Mouse (Mus musculus) embryonic fibroblast, embryonic 13.5 days (primary cell): ENCODE measurements around the gene Gmeb2. TPM values are rescaled to one million over a fixed set of nuclear protein-coding genes. Genes with fewer than 3 reads are reported as not detected.
A peak's percentile ranks its signal among the peaks of the same experiment; 100 is the strongest.

Experiments used
- H3K27ac ChIP-seq: 2 replicates; pipeline ENCODE4 v1.5.1; 2012; ENCODE audit warnings: low read length, control low read depth, inconsistent platforms; ENCODE audit not compliant: insufficient read depth
- H3K4me1 ChIP-seq: 2 replicates; pipeline ENCODE4 v1.6.1; 2011; ENCODE audit warnings: low read length; ENCODE audit not compliant: control insufficient read depth, insufficient read depth
- H3K4me3 ChIP-seq: 2 replicates; pipeline ENCODE4 v1.5.1; 2011; ENCODE audit warnings: mild to moderate bottlenecking, control low read depth, low read length; ENCODE audit not compliant: insufficient read depth
- CTCF ChIP-seq: IDR thresholded peaks from 2 replicates; pipeline ENCODE4 v1.5.1; 2011; ENCODE audit warnings: mild to moderate bottlenecking, control low read depth, low read length, moderate library complexity, borderline replicate concordance; ENCODE audit not compliant: insufficient read depth
- POLR2A ChIP-seq: IDR thresholded peaks from 2 replicates; pipeline ENCODE4 v1.6.1; 2011; ENCODE audit warnings: low read depth, mild to moderate bottlenecking, control low read depth, low read length, moderate library complexity
- polyA plus RNA-seq: library from polyadenylated mRNA; stranded (reverse); fragments of >200 nt; gene quantifications from 2 replicates; pipeline ENCODE4 v1.2.4, GENCODE M21; 2011; ENCODE audit warnings: low read depth; ENCODE audit not compliant: missing spikeins, insufficient read length

The Gmeb2 gene
- polyA plus RNA-seq, 1 experiment = 23.6 TPM

DNA sequence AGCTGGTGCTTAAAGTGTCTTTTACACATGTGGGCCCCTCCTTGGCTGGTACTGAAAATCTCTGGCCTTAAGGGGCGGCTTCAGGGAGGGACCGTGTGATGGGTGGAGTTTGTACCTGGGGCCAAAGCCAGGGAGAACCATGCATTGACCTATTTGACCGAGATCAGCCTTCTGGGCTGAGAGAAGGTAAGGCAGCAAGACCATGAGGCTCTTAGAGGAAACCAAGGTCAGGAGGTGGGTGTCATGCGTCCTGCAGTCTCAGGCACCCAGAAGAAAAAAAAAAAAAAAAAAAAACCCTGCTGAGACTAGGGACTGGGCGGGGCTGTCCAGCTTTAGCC, 25.1 kb upstream of the Gmeb2 start:
- Histone ChIP-seq H3K4me3 (no peak overlapping the region), H3K4me1 (no peaks in the 10 kb centered on the region), H3K27ac (no peak overlapping the region)
- TF ChIP-seq POLR2A (no peak), CTCF (no peak)

GRCm38 (mm10) chr2:181312435-181312834, 24.6 kb upstream of the Gmeb2 start:
- Histone ChIP-seq H3K27ac (no peak overlapping the region), H3K4me1 (no peaks in the 10 kb centered on the region), H3K4me3 (no peak overlapping the region)
- TF ChIP-seq CTCF (no peak), POLR2A (no peak)

GRCm38 (mm10) chr2:181307144-181307804, 19.4 kb upstream of the Gmeb2 start:
- H3K4me3 ChIP-seq = no peak overlapping the region

GRCm38 (mm10) chr2:181304944-181305343, 17.1 kb upstream of the Gmeb2 start:
- H3K4me3 ChIP-seq = no peak overlapping the region
- peaks cover 4% of the 10 kb centered on the region; the same call in 1 of the 2 replicates for H3K4me1 ChIP-seq
- TF ChIP-seq CTCF = no peak
- no peak for TF ChIP-seq POLR2A
- H3K27ac ChIP-seq = no peak overlapping the region

More at GRCm38 (mm10) chr2:181307144-181307804, 19.4 kb upstream of the Gmeb2 start:
- H3K4me1 ChIP-seq = peaks cover 4% of the 10 kb centered on the region; the same call in 1 of the 2 replicates
- H3K27ac ChIP-seq = no peak overlapping the region
- TF ChIP-seq POLR2A = no peak
- TF ChIP-seq CTCF = 0 out of 2 replicates have a peak, but pooled peaks have one; percentile 28

- TF ChIP-seq POLR2A = no peak
- TF ChIP-seq CTCF = no peak
- peaks cover 4% of the 10 kb centered on the region; the same call in 1 of the 2 replicates for H3K4me1 ChIP-seq
- no peak overlapping the region for H3K27ac ChIP-seq
- H3K4me3 ChIP-seq = no peak overlapping the region
Observed at GRCm38 (mm10) chr2:181302041-181302440, 14.2 kb upstream of the Gmeb2 start.

DNA sequence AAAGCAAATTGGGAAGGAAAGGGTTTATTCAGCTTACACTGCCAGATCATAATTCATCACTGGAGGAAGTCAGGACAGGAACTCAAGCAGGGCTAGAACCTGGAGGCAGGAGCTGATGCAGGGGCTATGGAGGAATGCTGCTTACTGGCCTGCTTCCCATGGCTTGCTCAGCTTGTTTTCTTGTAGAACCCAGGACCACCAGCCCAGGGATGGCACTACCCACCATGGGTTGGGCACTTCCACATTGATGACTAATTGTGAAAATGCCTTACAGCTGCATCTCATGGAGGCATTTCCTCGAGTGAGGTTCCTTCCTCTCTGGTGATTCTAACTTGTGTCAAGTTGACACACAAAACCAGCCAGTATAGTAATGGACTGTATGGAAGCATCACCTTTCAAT, 3.1 kb upstream of the Gmeb2 start:
- peaks cover 6% of the 10 kb centered on the region; the same call in 1 of the 2 replicates for H3K4me1 ChIP-seq
- no peak for TF ChIP-seq POLR2A
- TF ChIP-seq CTCF = no peak
- no peak overlapping the region for H3K27ac ChIP-seq
- no peak overlapping the region for H3K4me3 ChIP-seq

DNA sequence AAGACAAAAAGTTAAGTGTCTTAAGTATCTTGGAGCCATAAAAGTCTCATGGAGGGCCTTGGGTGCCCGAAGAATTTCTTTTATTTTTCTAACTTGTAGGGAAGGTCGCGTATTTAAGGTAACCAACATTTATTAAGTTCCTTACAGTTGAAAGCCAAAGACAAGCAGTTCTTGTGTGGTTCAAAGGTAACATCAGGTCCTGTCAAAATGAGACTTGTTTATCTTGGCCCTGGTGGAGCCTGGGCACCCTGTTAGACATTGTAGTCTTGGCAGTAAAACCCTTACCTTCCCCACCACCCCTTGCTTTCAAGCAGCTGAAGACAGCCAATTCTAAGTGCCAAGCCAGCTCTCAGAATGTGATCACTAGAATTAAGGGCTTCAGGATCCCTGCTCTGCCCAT, 856 bp upstream of the Gmeb2 start:
- Histone ChIP-seq H3K27ac (no peak overlapping the region), H3K4me1 (peaks cover 6% of the 10 kb centered on the region; the same call in 1 of the 2 replicates), H3K4me3 (peak overlapping the region; percentile 62; the same call in 1 of the 2 replicates)
- TF ChIP-seq CTCF (no peak), POLR2A (no peak)

GRCm38 (mm10) chr2:181287338-181287957, 387 bp downstream of the Gmeb2 start:
- Histone ChIP-seq H3K4me3 (peak overlapping the region; percentile 90), H3K27ac (peak overlapping the region; percentile 84), H3K4me1 (peaks cover 6% of the 10 kb centered on the region; the same call in 1 of the 2 replicates)
- TF ChIP-seq POLR2A (peak; percentile 87), CTCF (no peak)

- peak; percentile 50 for TF ChIP-seq POLR2A
- TF ChIP-seq CTCF = no peak
- peaks cover 6% of the 10 kb centered on the region; the same call in 1 of the 2 replicates for H3K4me1 ChIP-seq
Observed at GRCm38 (mm10) chr2:181286629-181287337, 1.1 kb downstream of the Gmeb2 start.

GRCm38 (mm10) chr2:181279968-181280367, 7.9 kb downstream of the Gmeb2 start:
- TF ChIP-seq POLR2A (no peak), CTCF (no peak)
- H3K4me1 ChIP-seq = no peaks in the 10 kb centered on the region
- H3K27ac ChIP-seq = no peak overlapping the region
- no peak overlapping the region for H3K4me3 ChIP-seq

More at GRCm38 (mm10) chr2:181286629-181287337, 1.1 kb downstream of the Gmeb2 start:
- peak overlapping the region; percentile 90 for H3K4me3 ChIP-seq
- peak overlapping the region; percentile 84 for H3K27ac ChIP-seq
